Mouse (Mus musculus) kidney, adult 2 months (tissue): ENCODE results near the gene Mtmr4. TPM values are rescaled to one million over a fixed set of nuclear protein-coding genes. Genes with fewer than 3 reads are reported as not detected.

Experiments
- DNase-seq: peaks from one replicate; pipeline ENCODE4 v3.0.0; 2021
- H3K27ac ChIP-seq: fragments of 200-500 bp; 2 replicates; pipeline ENCODE4 v1.5.1; 2012; ENCODE audit warnings: low read depth, low read length, control low read depth, inconsistent platforms; ENCODE audit not compliant: insufficient read depth
- H3K27me3 ChIP-seq: fragments of 200-500 bp; replicated peaks from 2 replicates; pipeline ENCODE4 v1.6.1; 2012; ENCODE audit warnings: mild to moderate bottlenecking, moderate library complexity, low read length, inconsistent platforms; ENCODE audit not compliant: control insufficient read depth, insufficient read depth
- H3K36me3 ChIP-seq: fragments of 200-500 bp; 2 replicates; pipeline ENCODE4 v1.6.1; 2012; ENCODE audit warnings: mild to moderate bottlenecking, moderate library complexity, low read length, inconsistent platforms; ENCODE audit not compliant: control insufficient read depth, insufficient read depth
- H3K4me1 ChIP-seq: fragments of 200-500 bp; 2 replicates; pipeline ENCODE4 v1.6.1; 2011; ENCODE audit warnings: low read length; ENCODE audit not compliant: control insufficient read depth, insufficient read depth
- H3K4me3 ChIP-seq: fragments of 200-500 bp; 2 replicates; pipeline ENCODE4 v1.5.1; 2011; ENCODE audit warnings: mild to moderate bottlenecking, low read depth, low read length, control low read depth; ENCODE audit not compliant: insufficient read depth
- CTCF ChIP-seq: fragments of 200-500 bp; conservative IDR thresholded peaks from 2 replicates; pipeline ENCODE4 v1.5.1; 2011; ENCODE audit warnings: low read depth, mild to moderate bottlenecking, control low read depth, low read length, moderate library complexity, mixed read lengths; ENCODE audit not compliant: insufficient read depth, insufficient read length
- POLR2A ChIP-seq: fragments of 200-500 bp; IDR thresholded peaks from one replicate; pipeline ENCODE4 v1.6.1; 2011; ENCODE audit warnings: low read depth, low read length, control low read depth
- WGBS: fragments of 180-500 bp; shearing (Covaris S2); methylation state at CpG from one replicate; pipeline ENCODE4 v1.1.7; 2018; 5-methylcytosine and 5-hydroxymethylcytosine counted together
- polyA plus RNA-seq: library from polyadenylated mRNA; depleted of rRNA; stranded (reverse); fragments of >200 nt; gene quantifications from 2 replicates; pipeline ENCODE4 v1.2.3, GENCODE M21; 2012

Mtmr4 gene
- polyA plus RNA-seq, 1 experiment: 26.0 TPM

DNA sequence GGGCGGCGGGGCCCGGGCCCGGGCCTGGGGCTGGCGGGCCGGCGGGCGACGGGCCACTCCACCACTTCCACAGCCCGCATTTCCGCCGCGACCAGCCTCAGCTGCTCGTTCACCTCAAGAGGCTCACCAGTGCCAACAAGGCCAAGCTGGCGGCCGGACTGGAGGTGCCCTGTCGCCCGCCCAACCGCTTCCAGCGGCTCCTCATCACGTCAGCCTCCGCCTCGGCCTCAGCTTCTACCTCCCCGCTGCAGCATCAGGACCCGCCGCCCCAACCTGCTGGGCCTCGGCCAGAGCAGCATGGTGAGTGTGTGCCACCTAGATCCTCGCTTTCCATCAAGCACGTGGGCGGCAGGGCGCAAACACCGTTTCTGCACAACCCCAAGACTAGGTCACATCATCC is 25.6 kb downstream of the Mtmr4 start:
- Histone ChIP-seq H3K4me1 (no peaks in the 10 kb centered on the region), H3K4me3 (no peak overlapping the region), H3K36me3 (peaks cover 19% of the 10 kb centered on the region), H3K27ac (no peak overlapping the region), H3K27me3 (no peaks in the 10 kb centered on the region)
- TF ChIP-seq POLR2A (no peak), CTCF (no peak)
- DNase-seq: no peak
- WGBS: 96% methylated on average over 32 of the region's 32 CpGs

DNA sequence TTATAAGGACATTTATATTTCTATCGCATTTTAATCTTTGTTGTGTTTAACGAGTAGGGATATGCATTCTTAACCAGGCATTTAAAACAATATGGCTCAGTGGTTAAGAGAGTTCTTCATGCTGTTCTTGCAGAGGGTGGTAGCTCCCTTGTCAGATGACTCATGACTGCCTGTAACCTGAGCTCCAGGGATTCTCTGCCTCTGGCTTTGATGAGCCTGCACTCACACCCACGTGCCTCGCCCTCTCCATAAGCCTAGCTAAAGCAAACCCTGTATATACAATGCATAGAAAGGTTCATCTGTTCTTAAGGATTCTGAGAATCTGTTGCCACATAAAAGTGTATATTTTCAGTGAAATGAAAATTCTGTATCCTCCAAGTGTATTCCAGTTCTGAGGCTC is 31.2 kb downstream of the Mtmr4 start:
- H3K4me3 ChIP-seq: no peak overlapping the region
- H3K27ac ChIP-seq: no peak overlapping the region
- TF ChIP-seq POLR2A (no peak), CTCF (no peak)
- H3K27me3 ChIP-seq: no peaks in the 10 kb centered on the region
- peaks cover 3% of the 10 kb centered on the region for H3K36me3 ChIP-seq
- H3K4me1 ChIP-seq: no peaks in the 10 kb centered on the region
- DNase-seq: no peak
- 50% methylated on average over 4 of the region's 4 CpGs for WGBS

- 13% methylated on average over 10 of the region's 10 CpGs for WGBS
- Histone ChIP-seq H3K4me3 (no peak overlapping the region), H3K36me3 (no peaks in the 10 kb centered on the region; the same call in 1 of the 2 replicates), H3K27ac (no peak overlapping the region), H3K27me3 (no peaks in the 10 kb centered on the region), H3K4me1 (no peaks in the 10 kb centered on the region)
- DNase-seq: peak; percentile 49
- no peak for TF ChIP-seq POLR2A
- TF ChIP-seq CTCF: peak; percentile 71
Observed at GRCm38 (mm10) chr11:87629859-87630258, 37.9 kb downstream of the Mtmr4 start.

DNA sequence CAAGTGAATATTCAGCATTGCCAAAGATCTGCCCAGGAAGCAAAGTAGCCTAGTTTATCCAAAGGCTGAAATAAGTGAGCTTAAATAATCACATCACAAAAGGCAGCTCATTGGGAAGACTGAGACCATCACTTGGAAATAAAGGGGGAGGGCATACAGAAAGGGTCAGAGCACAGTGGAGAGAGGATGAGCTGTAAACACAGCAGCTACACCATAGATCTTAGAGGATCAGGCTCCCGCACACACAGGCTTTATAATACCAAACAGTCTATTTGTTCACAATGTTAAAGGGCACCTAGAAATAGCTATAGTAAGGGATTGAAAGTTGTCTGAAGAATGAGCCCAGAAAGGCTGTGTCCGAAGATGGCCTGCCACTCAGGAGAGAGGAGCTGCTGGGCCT is 46.8 kb downstream of the Mtmr4 start:
- WGBS: 34% methylated on average over 2 of the region's 2 CpGs

GRCm38 (mm10) chr11:87639206-87639605 is 47.2 kb downstream of the Mtmr4 start:
- H3K27me3 ChIP-seq: no peaks in the 10 kb centered on the region
- DNase-seq: peak; percentile 73
- H3K27ac ChIP-seq: peak overlapping the region; percentile 34
- H3K36me3 ChIP-seq: no peaks in the 10 kb centered on the region
- H3K4me3 ChIP-seq: peak overlapping the region; percentile 49
- under 1% methylated on average over 29 of the region's 29 CpGs for WGBS
- TF ChIP-seq POLR2A (peak; percentile 72), CTCF (no peak)
- H3K4me1 ChIP-seq: no peaks in the 10 kb centered on the region; the same call in 1 of the 2 replicates

More for the DNA sequence above, 46.8 kb downstream of the Mtmr4 start:
- peak overlapping the region; percentile 49 for H3K4me3 ChIP-seq
- no peaks in the 10 kb centered on the region for H3K36me3 ChIP-seq
- H3K27me3 ChIP-seq: no peaks in the 10 kb centered on the region
- no peak for DNase-seq
- no peak for TF ChIP-seq CTCF
- TF ChIP-seq POLR2A: no peak
- H3K27ac ChIP-seq: peak overlapping the region; percentile 34
- no peaks in the 10 kb centered on the region; the same call in 1 of the 2 replicates for H3K4me1 ChIP-seq

DNA sequence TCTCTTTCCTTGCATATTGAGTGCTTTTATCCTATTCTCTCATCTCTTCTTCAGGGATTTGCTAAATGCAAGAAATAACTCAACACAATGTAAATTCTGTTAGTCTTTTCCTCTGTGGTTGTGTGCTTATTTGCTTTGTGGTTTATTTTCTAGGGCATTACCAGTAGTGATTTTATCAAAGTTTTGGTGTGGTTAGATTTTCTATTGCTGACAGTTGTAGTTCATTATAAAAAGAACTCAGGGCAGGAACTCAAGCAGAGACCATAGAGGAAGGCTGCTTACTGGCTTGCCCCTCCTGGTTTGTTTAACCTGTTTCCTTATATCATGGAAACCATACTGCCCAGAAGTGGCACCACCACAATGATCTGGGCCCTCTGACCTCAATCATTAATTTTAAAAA is 50.9 kb downstream of the Mtmr4 start:
- no peaks in the 10 kb centered on the region for H3K27me3 ChIP-seq
- no peak for DNase-seq
- no peaks in the 10 kb centered on the region; the same call in 1 of the 2 replicates for H3K4me1 ChIP-seq
- no peak overlapping the region for H3K27ac ChIP-seq
- H3K36me3 ChIP-seq: no peaks in the 10 kb centered on the region
- H3K4me3 ChIP-seq: no peak overlapping the region
- no peak for TF ChIP-seq CTCF

DNA sequence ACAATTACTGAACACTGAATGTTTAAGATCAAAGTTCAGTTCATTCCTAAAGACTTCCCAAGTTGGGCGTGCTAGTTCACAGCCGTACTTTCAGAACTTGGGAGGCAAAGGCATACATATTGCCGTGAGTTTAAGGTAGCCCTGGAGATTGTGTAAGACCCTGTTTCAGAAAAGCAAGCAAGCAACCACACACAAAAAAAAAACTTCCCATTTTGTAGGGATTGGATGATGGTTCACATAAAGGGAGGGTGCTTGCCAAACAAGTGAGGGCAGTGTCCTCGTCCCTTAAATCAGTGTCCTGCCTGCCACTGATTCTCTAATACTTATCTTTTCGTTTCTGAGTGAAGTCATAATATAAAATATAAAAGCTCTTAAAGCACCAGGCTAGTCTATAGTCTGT is 62.7 kb downstream of the Mtmr4 start:
- Histone ChIP-seq H3K36me3 (no peaks in the 10 kb centered on the region), H3K27me3 (no peaks in the 10 kb centered on the region), H3K4me3 (no peak overlapping the region), H3K27ac (no peak overlapping the region), H3K4me1 (no peaks in the 10 kb centered on the region)
- DNase-seq: no peak
- no peak for TF ChIP-seq POLR2A
- no peak for TF ChIP-seq CTCF
- 82% methylated on average over 5 of the region's 5 CpGs for WGBS

- no peak for DNase-seq
- H3K36me3 ChIP-seq: no peaks in the 10 kb centered on the region
- TF ChIP-seq POLR2A: no peak
- no peak for TF ChIP-seq CTCF
- H3K27ac ChIP-seq: no peak overlapping the region
- WGBS: 71% methylated on average over 7 of the region's 7 CpGs
- H3K4me1 ChIP-seq: no peaks in the 10 kb centered on the region
- no peaks in the 10 kb centered on the region for H3K27me3 ChIP-seq
- no peak overlapping the region for H3K4me3 ChIP-seq
Observed at GRCm38 (mm10) chr11:87659216-87659615, 67.3 kb downstream of the Mtmr4 start.
